Mouse (Mus musculus) forebrain, embryonic 13.5 days (tissue): Measurements from ENCODE around the gene Rab5if. TPM values are rescaled to one million over a fixed set of nuclear protein-coding genes. Genes with fewer than 3 reads are reported as not detected.
A peak's percentile ranks its signal among the peaks of the same experiment; 100 is the strongest.
"Not testable (repeated sequence)": the region's sequence is repeated elsewhere in the genome, so short reads cannot be mapped to it uniquely, and the experiment has no call there.

Experiments used
- ATAC-seq: fragments of 200-750 bp; cut with Nextera tagmentation; 2 replicates; pipeline ENCODE4 v1.8.0; 2017
- H3K27ac ChIP-seq: fragments of 300-500 bp; sonication (generic); 2 replicates; pipeline ENCODE4 v1.5.1; 2015; ENCODE audit warnings: inconsistent platforms, mild to moderate bottlenecking, moderate library complexity
- H3K27me3 ChIP-seq: fragments of 300-500 bp; sonication (generic); 2 replicates; pipeline ENCODE4 v1.6.1; 2015; ENCODE audit warnings: mild to moderate bottlenecking, inconsistent platforms
- H3K36me3 ChIP-seq: fragments of 300-500 bp; sonication (generic); 2 replicates; pipeline ENCODE4 v1.6.1; 2015; ENCODE audit warnings: mild to moderate bottlenecking, inconsistent platforms; ENCODE audit not compliant: poor library complexity, severe bottlenecking
- H3K4me1 ChIP-seq: fragments of 300-500 bp; sonication (generic); 2 replicates; pipeline ENCODE4 v1.6.1; 2015; ENCODE audit warnings: inconsistent platforms
- H3K4me2 ChIP-seq: fragments of 300-500 bp; sonication (generic); 2 replicates; pipeline ENCODE4 v1.6.1; 2015; ENCODE audit warnings: inconsistent platforms, mild to moderate bottlenecking, moderate library complexity
- H3K4me3 ChIP-seq: fragments of 300-500 bp; sonication (generic); 2 replicates; pipeline ENCODE4 v1.5.1; 2015; ENCODE audit warnings: mild to moderate bottlenecking, inconsistent platforms
- H3K9ac ChIP-seq: fragments of 300-500 bp; sonication (generic); 2 replicates; pipeline ENCODE4 v1.6.1; 2015; ENCODE audit warnings: mild to moderate bottlenecking, inconsistent platforms
- H3K9me3 ChIP-seq: fragments of 300-500 bp; sonication (generic); replicated peaks from 2 replicates; pipeline ENCODE4 v1.6.1; 2016; ENCODE audit warnings: inconsistent platforms
- WGBS: fragments of 180-500 bp; shearing (Covaris S2); methylation state at CpG from one replicate; pipeline ENCODE4 v1.1.7; 2015; 5-methylcytosine and 5-hydroxymethylcytosine counted together
- polyA plus RNA-seq: library from polyadenylated mRNA; unstranded; fragments of >200 nt; fragmentation: Nextera tagmentation; extraction: Ambion mirVana; gene quantifications from 2 replicates; pipeline ENCODE4 v1.2.1, GENCODE M21; 2015

Rab5if gene
- 151 and 168 TPM in 2 replicates for polyA plus RNA-seq

DNA sequence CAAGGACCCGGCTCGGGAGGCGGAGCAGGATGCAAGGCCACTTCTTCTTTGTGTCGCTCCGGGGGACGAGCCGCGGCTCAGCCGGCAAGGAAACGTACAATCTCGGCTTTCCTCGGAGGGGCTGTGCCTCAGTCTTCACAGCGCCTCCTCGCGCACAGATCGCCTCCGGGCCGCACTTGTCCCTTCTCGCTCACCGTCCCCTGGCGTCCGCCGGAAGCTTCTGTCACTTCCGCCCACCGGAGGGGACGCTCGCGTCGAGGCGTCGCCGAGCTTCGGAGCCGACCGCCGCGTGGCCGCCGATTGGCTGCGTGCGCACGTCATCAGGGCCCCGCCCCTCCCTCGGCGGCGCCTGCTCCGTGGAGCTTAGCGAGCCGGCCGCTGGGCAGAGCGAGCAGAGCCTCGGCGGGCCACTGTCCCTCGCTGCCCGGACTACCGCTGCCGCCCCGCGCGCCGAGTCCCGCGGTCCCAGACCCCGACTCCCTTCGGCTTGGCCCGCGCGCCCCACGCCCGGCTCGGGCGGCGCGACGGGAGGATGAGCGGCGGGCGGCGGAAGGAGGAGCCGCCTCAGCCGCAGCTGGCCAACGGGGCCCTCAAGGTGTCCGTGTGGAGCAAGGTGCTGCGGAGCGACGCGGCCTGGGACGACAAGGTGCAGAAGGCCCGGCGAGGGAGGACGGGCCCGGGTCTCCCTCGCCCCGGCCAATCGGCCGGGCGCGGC lies at the start of gene Rab5if:
Gene Rab5if (plus strand): TSS at position 357 of the 715 bp plus-strand sequence.
- peak within 1 kb of the TSS; percentile 67 for H3K4me3 ChIP-seq
- H3K27me3 ChIP-seq = no peaks in the 10 kb centered on the region
- peaks cover 41% of the 10 kb centered on the region for H3K36me3 ChIP-seq
- H3K4me1 ChIP-seq = peaks cover 31% of the 10 kb centered on the region
- peak within 1 kb of the TSS; percentile 96 for H3K4me2 ChIP-seq
- peak; percentile 97 for ATAC-seq
- WGBS = under 1% methylated on average over 98 of the region's 98 CpGs
- no peaks in the 10 kb centered on the region for H3K9me3 ChIP-seq
- H3K9ac ChIP-seq = peak within 1 kb of the TSS; percentile 98
- H3K27ac ChIP-seq = peak within 1 kb of the TSS; percentile 96

DNA sequence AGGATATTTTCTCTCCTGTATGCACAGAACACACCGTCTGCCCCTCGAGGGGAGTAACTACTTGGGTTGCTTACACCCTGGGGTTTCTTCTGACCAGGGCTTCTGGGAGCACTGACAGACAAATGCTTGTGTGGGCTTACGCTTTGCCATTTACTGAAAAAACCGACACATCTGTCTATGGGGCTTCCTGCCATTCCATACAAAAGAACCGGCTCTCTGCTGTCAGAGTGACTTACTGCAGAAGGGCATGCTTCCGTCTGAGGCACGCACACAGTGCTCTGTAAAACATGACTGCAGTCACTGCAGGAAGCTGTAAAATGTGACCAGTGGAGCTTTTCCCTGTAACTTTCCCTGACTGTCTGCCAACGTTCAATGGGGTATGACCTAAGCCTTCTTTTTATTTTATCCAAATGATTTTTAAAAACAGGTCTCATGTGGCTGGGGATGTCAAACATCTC lies 48.6 kb upstream of the Rab5if start:
- 29% methylated on average over 8 of the region's 8 CpGs for WGBS
- ATAC-seq = no peak
- no peak overlapping the region for H3K4me3 ChIP-seq
- no peaks in the 10 kb centered on the region for H3K36me3 ChIP-seq
- no peak overlapping the region for H3K9ac ChIP-seq
- H3K9me3 ChIP-seq = no peaks in the 10 kb centered on the region
- peaks cover 5% of the 10 kb centered on the region; the same call in 1 of the 2 replicates for H3K4me1 ChIP-seq
- no peak overlapping the region for H3K27ac ChIP-seq
- H3K27me3 ChIP-seq = no peaks in the 10 kb centered on the region
- H3K4me2 ChIP-seq = no peak overlapping the region

DNA sequence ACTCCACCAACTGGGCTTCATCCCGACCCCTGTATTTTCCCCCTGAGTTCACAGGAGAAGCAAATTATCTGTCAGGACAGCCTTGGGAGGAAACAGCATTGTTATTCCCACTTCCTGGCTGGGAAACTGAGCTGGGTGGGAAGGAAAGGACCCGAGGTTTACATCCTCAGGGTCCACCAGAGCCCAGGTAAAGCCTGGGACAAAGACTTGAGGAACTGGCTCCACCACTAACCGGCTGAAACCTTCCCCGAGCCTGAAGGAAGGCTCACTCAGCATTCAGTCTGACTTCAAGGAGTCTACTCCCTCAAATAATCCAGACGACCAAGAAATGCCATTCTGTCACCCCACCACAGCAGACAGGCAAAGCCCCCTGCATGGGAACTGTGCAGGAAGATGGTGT lies 48.0 kb upstream of the Rab5if start:
- no peaks in the 10 kb centered on the region for H3K27me3 ChIP-seq
- no peaks in the 10 kb centered on the region for H3K9me3 ChIP-seq
- H3K9ac ChIP-seq = no peak overlapping the region
- no peak overlapping the region for H3K27ac ChIP-seq
- peaks cover 5% of the 10 kb centered on the region; the same call in 1 of the 2 replicates for H3K4me1 ChIP-seq
- no peaks in the 10 kb centered on the region for H3K36me3 ChIP-seq
- H3K4me2 ChIP-seq = no peak overlapping the region
- H3K4me3 ChIP-seq = no peak overlapping the region
- no peak for ATAC-seq
- 39% methylated on average over 5 of the region's 5 CpGs for WGBS

DNA sequence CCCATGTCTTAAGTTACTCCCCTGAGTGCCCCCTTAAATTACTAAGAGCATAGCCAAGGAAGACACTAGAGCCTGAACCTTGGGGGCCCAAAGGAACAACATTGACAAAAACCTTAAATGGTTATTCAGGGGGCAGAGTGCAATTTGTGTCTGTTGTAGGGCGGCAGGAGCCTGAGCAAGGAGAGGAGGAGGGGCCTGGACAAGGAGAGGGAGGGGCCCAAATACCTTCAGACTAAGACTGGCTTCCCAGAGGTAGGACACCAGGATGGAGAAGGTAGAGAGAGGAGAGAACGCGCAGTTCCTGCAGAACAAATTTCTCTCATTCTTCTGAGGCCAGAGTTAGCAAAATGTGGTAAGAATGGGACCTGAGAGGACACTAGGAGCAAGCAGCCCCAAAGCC lies 47.5 kb upstream of the Rab5if start:
- Histone ChIP-seq H3K27me3 (no peaks in the 10 kb centered on the region), H3K4me2 (no peak overlapping the region), H3K9me3 (no peaks in the 10 kb centered on the region), H3K27ac (no peak overlapping the region), H3K9ac (no peak overlapping the region), H3K4me3 (no peak overlapping the region), H3K36me3 (no peaks in the 10 kb centered on the region), H3K4me1 (peaks cover 5% of the 10 kb centered on the region; the same call in 1 of the 2 replicates)
- no peak for ATAC-seq
- WGBS = 63% methylated on average over 3 of the region's 3 CpGs

DNA sequence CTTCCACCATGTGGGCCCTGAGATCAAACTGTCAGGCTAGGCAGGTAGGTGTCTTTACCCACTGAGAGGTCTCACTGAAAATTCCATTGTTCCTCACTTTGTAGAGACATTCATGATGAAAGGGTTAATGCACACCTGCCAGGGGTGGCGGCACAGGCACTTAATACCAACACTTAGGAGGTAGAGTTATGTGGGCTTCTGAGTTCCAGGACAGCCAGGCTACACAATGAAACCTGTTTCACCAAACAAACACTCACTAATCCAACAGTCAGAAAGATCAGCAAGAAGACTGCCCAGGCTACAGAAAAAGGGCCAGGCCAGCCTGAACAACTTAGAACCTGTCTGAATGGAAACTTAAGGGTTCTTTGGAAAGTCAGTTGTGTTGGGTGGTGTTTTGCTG lies 46.8 kb upstream of the Rab5if start:
- 68% methylated on average over 1 of the region's 1 CpGs for WGBS
- no peak for ATAC-seq
- no peaks in the 10 kb centered on the region for H3K27me3 ChIP-seq
- H3K27ac ChIP-seq = no peak overlapping the region
- no peak overlapping the region for H3K4me3 ChIP-seq
- no peaks in the 10 kb centered on the region for H3K36me3 ChIP-seq
- no peaks in the 10 kb centered on the region for H3K9me3 ChIP-seq
- no peak overlapping the region for H3K9ac ChIP-seq
- no peak overlapping the region for H3K4me2 ChIP-seq
- H3K4me1 ChIP-seq = peaks cover 5% of the 10 kb centered on the region; the same call in 1 of the 2 replicates

DNA sequence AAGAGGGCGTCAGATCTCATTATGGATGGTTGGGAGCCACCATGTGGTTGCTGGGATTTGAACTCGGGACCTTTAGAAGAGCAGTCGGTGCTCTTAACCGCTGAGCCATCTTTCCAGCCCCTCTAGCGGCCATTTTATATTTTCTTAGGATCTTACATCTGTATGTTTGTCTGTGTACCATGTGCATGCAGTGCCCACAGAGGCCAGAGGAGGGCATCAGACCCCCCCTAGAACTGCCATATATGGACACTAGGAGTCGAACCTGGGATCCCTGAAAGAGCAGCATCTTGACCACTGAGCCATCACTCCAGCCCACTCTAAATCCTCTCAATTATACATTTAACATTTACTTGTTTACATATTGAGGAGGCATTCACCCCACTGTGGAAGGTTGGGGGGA lies 37.8 kb upstream of the Rab5if start:
- H3K4me1 ChIP-seq, ATAC-seq, H3K36me3 ChIP-seq, H3K9ac ChIP-seq, H3K4me2 ChIP-seq, H3K9me3 ChIP-seq, H3K27me3 ChIP-seq, H3K27ac ChIP-seq, H3K4me3 ChIP-seq: not testable (repeated sequence)
- WGBS = 85% methylated on average over 6 of the region's 6 CpGs

DNA sequence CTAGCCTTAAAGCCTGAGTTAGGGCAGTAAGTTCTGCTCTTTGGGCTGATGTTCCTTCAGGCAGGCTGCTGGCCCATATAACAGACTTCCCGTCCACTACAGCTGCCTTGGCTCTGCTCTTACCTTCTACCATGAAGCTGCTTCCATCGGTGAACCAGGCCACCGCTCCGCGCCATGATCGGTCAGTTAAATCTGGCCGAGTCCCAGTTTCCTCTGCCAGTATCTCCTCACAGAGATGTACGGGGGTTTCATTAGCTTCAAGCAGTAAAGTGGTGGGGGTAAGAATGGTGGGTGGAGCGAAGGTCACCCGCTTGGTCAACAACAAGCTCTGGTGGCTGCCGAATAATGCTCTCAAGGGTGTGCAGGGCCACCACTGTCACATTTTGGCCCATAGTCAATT lies 28.6 kb upstream of the Rab5if start:
- ATAC-seq = no peak
- H3K4me2 ChIP-seq = no peak overlapping the region
- H3K9me3 ChIP-seq = no peaks in the 10 kb centered on the region
- no peak overlapping the region for H3K9ac ChIP-seq
- H3K27me3 ChIP-seq = no peaks in the 10 kb centered on the region
- H3K4me1 ChIP-seq = peaks cover 10% of the 10 kb centered on the region
- no peak overlapping the region for H3K27ac ChIP-seq
- 98% methylated on average over 11 of the region's 11 CpGs for WGBS
- H3K36me3 ChIP-seq = peaks cover 51% of the 10 kb centered on the region
- no peak overlapping the region for H3K4me3 ChIP-seq

DNA sequence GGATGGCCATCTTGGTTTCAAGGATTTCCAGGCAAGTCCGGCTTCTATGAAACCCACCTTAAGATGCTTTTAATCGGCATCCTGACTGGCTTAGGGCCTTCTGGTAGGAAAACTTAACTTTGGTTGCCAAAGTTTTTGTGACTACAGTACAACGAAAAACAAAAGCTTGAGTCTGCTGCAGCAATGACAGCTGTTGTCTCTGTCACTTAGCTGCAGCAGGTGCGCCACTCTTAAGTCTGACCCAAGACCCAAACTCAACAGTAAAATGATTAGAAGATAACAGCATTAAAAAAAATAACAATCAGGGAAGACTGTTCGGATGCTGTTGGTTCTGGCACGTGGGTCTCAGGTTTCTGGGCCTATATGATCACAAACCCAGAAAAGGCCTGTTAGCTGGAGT lies 24.1 kb upstream of the Rab5if start:
- 59% methylated on average over 6 of the region's 6 CpGs for WGBS
- peak overlapping the region; percentile 83 for H3K4me2 ChIP-seq
- peaks cover 44% of the 10 kb centered on the region for H3K4me1 ChIP-seq
- H3K9ac ChIP-seq = no peak overlapping the region; the same call in 1 of the 2 replicates
- no peaks in the 10 kb centered on the region for H3K9me3 ChIP-seq
- H3K27ac ChIP-seq = peak overlapping the region; percentile 82; the same call in 1 of the 2 replicates
- no peak for ATAC-seq
- H3K27me3 ChIP-seq = no peaks in the 10 kb centered on the region
- H3K36me3 ChIP-seq = peaks cover 19% of the 10 kb centered on the region
- H3K4me3 ChIP-seq = peak overlapping the region; percentile 57

DNA sequence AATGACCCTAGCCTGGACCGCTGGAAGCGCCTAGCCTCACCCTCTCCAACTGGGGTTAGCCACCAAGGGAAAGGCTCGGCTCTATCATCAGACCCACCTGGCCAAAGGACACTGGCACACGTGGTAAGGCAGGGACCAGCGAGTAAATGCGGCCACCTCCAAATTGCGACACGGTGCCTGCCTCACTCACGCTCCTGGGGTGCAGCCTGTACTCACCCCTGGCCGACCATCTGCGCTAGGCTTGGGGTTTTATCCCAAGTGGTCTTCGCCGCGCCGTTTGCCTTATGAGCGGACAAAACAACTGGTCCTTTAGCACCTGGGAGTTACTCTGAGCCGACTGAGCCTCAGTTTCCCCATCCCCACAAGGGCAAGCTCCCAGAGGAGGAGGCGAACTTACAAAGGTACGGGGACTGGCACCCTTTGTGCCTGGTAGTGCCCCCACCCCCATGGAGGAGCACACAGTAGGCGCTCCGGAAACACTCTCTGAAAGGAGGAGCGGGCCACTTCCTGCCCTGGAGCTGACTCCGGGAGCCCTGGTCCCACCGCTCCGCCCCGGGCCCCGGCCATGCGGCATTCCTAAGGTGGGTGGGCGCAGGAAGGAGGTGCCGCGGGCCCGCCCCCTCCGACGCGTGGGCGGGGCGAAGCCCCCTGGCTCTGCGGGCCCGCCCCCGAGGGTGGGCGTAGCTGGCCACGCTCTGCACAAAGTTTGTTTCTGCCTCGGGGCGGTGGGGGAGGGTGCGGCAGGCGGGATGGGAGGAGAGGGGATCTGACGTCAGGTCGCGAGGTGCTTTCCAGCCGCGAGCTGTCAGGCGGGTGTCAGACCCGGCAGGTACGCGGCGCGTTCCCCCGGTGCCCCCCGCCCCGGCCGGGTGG lies 23.4 kb upstream of the Rab5if start, which contains the start of gene Tgif2:
Gene Tgif2 (plus strand): TSS at position 689 of the 873 bp plus-strand sequence.
- Histone ChIP-seq H3K9me3 (no peaks in the 10 kb centered on the region), H3K4me1 (peaks cover 51% of the 10 kb centered on the region), H3K4me3 (peak within 1 kb of the TSS; percentile 57), H3K4me2 (peak within 1 kb of the TSS; percentile 83), H3K27ac (peak within 1 kb of the TSS; percentile 82), H3K9ac (peak within 1 kb of the TSS; percentile 76), H3K27me3 (no peaks in the 10 kb centered on the region), H3K36me3 (peaks cover 12% of the 10 kb centered on the region; the same call in 1 of the 2 replicates)
- 2% methylated on average over 50 of the region's 61 CpGs for WGBS
- ATAC-seq = peak; percentile 81

DNA sequence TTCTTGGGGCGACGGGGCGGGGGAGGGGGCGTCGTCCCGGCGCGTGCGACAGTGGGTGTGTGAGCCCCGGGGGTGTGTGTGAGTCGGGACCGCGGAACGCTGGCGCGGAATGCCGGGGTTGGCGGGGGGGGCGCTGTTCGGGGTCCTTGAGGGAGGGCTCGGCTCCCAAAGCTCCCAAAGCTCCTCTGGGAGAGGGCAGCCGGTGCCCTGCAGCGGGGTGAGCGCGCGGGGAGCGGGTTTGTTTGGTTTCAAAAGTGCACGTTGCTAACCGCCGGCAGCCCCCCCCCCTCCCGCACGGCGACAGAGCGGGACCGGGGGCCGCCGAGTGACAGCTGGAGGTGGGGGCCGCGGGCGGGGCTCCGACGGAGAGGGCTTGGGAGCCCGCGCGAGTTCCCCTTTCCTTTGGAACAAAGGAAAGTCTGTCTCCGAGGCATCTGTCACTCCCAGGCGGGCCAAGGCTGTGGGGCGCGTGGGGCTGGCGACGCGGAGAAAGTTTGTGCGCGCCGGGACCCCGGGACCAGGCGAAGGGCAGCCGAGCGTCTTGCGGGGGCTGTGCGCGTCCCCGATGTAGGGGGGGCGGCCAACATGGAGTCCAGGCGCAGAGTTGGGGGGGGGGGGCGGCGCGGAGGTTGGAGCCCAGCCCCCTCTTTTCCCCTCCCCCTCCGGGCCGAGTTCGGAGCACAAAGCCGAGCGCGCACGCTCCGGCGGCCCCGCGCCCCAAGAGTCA lies 22.5 kb upstream of the Rab5if start:
- Histone ChIP-seq H3K27ac (peak overlapping the region; percentile 82), H3K4me1 (peaks cover 60% of the 10 kb centered on the region), H3K9me3 (no peaks in the 10 kb centered on the region), H3K4me2 (peak overlapping the region; percentile 83), H3K36me3 (peaks cover 14% of the 10 kb centered on the region; the same call in 1 of the 2 replicates), H3K4me3 (peak overlapping the region; percentile 57), H3K9ac (peak overlapping the region; percentile 76), H3K27me3 (no peaks in the 10 kb centered on the region)
- ATAC-seq = peak; percentile 37
- WGBS = under 1% methylated on average over 58 of the region's 79 CpGs

DNA sequence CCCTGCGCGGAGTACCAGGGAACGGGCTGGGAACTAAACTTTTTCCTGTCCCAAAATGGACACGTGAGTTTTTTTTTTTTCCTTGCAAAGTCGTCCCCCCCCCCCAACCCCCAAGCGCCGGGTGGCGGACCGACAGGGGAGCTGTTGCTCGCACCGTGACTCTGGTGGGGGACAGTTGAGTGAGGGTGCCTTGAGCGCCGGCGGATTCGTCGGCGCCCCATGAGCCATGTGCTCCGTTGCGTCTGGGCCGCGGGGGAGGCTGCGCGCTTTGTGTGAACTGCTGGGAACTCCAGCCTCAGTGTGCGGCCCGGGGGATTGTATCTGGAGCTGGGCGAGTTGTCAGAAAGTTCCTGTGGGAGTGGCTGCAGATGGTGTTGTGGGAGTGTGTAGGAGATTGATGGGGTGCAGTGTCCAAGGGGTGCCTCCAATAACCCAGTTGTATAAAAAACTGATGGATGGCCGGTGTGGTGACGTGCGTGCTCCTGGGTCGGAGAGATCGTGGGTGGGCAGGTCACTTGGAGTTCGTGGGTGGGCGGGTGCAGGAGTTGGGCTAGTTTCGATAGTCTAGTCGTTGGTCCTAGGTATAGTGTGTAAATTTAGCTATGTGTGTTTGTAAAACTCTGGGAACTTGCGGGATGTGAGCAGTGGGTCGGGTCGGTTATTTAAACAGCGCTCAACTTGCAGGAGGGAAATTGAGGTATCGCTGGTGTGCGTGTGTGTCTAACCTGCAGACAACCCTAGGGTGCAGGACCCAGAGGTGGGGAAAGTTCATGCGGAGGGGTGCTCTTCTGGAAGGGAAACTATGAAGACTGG lies 21.7 kb upstream of the Rab5if start:
- Histone ChIP-seq H3K9ac (peak overlapping the region; percentile 76), H3K9me3 (no peaks in the 10 kb centered on the region), H3K4me3 (peak overlapping the region; percentile 57), H3K27ac (peak overlapping the region; percentile 82), H3K27me3 (no peaks in the 10 kb centered on the region), H3K4me1 (peaks cover 65% of the 10 kb centered on the region), H3K36me3 (peaks cover 20% of the 10 kb centered on the region), H3K4me2 (peak overlapping the region; percentile 83)
- ATAC-seq = peak; percentile 22
- under 1% methylated on average over 36 of the region's 42 CpGs for WGBS
